Mouse (Mus musculus) bone marrow, adult 2 months (tissue): ENCODE measurements around the gene Ccnc.

Experiments used
- CTCF ChIP-seq: fragments of 200-500 bp; IDR thresholded peaks from 2 replicates; pipeline ENCODE4 v1.5.1; 2011; ENCODE audit warnings: low read length, control low read depth; ENCODE audit not compliant: control insufficient read depth, insufficient read depth
- POLR2A ChIP-seq: fragments of 200-500 bp; IDR thresholded peaks from 2 replicates; pipeline ENCODE4 v1.6.1; 2011; ENCODE audit warnings: low read depth, mild to moderate bottlenecking, control low read depth, low read length, borderline replicate concordance; ENCODE audit not compliant: control insufficient read depth

GRCm38 (mm10) chr4:21807204-21807603 lies 79.7 kb downstream of the Ccnc start:
- TF ChIP-seq CTCF = no peak
- TF ChIP-seq POLR2A = no peak
